Mouse (Mus musculus): ENCODE data around the gene Gm17535. TPM values are rescaled to one million over a fixed set of nuclear protein-coding genes. Genes with fewer than 3 reads are reported as not detected.
"Not testable (repeated sequence)": the region's sequence is repeated elsewhere in the genome, so short reads cannot be mapped to it uniquely, and the experiment has no call there.

The Gm17535 gene
- polyA plus RNA-seq, 1 experiment from 2014 or later = not detected

GRCm38 (mm10) chr9:3036577-3036976, 2.2 kb downstream of the Gm17535 start, which contains the start of gene Gm10715:
TSS of gene Gm10715 (plus strand) at chr9:3036877.
- not testable (repeated sequence) for H3K4me3 ChIP-seq (ENCODE audit: low read depth, low read length); DNase-seq (ENCODE audit: low spot score); H3K27me3 ChIP-seq (replicated peaks; ENCODE audit: insufficient read depth, low read length); H3K9ac ChIP-seq (replicated peaks; ENCODE audit: low read depth); H3K27ac ChIP-seq (ENCODE audit: low read length); H3K4me1 ChIP-seq (ENCODE audit: insufficient read depth, low read depth, low read length); ATAC-seq; H3K9me3 ChIP-seq (ENCODE audit: low read length); H3K36me3 ChIP-seq (ENCODE audit: insufficient read depth, low read length); H3K4me2 ChIP-seq (replicated peaks; ENCODE audit: low read depth, low read length)
- 73% methylated on average over 6 of the region's 8 CpGs for WGBS

DNA sequence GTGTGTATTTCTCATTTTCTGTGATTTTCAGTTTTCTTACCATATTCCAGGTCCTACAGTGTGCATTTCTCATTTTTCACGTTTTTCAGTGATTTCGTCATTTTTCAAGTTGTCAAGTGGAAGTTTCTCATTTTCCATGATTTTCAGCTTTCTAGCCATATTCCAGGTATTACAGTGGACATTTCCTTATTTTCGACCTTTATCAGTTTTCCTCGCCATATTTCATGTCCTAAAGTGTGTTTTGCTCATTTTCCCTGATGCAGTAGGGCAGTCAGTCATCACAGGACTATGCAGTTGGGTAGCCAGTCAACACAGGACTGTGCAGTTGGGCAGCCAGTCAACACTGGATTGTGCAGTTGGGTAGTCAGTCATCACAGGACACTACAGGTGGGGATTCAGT, 3.8 kb downstream of the Gm17535 start:
- not testable (repeated sequence) for H3K4me2 ChIP-seq (replicated peaks; ENCODE audit: low read depth, low read length); ATAC-seq; H3K27ac ChIP-seq (ENCODE audit: low read length); H3K9ac ChIP-seq (replicated peaks; ENCODE audit: low read depth); H3K4me3 ChIP-seq (ENCODE audit: low read depth, low read length); H3K4me1 ChIP-seq (ENCODE audit: insufficient read depth, low read depth, low read length); H3K27me3 ChIP-seq (replicated peaks; ENCODE audit: insufficient read depth, low read length); DNase-seq (ENCODE audit: low spot score); H3K36me3 ChIP-seq (ENCODE audit: insufficient read depth, low read length); H3K9me3 ChIP-seq (ENCODE audit: low read length)
- WGBS = 61% methylated on average over 4 of the region's 4 CpGs

Small RNA genes lying within 50 kb of the gene (microRNA-seq; reads per million reads assigned to microRNA genes)
- gene Mir101c = not detected

Other genes with a start within 250 kb of the Gm17535 start
- gene Gm10722, start 33.7 kb upstream of the Gm17535 start, polyA plus RNA-seq (2015; fragmentation: Nextera tagmentation; extraction: Ambion mirVana) = not detected in 2 replicates
- gene Gm11168, start 31.3 kb upstream of the Gm17535 start, polyA plus RNA-seq (2015; fragmentation: Nextera tagmentation; extraction: Ambion mirVana) = 0.36 TPM in 1 of 2 replicates, not detected in the other
- gene Gm10721, start 21.5 kb upstream of the Gm17535 start, polyA plus RNA-seq (2015; fragmentation: Nextera tagmentation; extraction: Ambion mirVana) = 0.36 TPM in 1 of 2 replicates, not detected in the other
- gene Gm10720, start 18.9 kb upstream of the Gm17535 start, polyA plus RNA-seq (2015; fragmentation: Nextera tagmentation; extraction: Ambion mirVana) = not detected in 2 replicates
- 0.83 and 1.2 TPM in 2 replicates for gene Gm10719, start 17.2 kb upstream of the Gm17535 start, polyA plus RNA-seq (2015; fragmentation: Nextera tagmentation; extraction: Ambion mirVana)
- gene Gm10718, start 11.1 kb upstream of the Gm17535 start, polyA plus RNA-seq (2015; fragmentation: Nextera tagmentation; extraction: Ambion mirVana) = 1.6 and 2.9 TPM in 2 replicates
- 1.1 and 1.8 TPM in 2 replicates for gene Gm10717, start 9.2 kb upstream of the Gm17535 start, polyA plus RNA-seq (2015; fragmentation: Nextera tagmentation; extraction: Ambion mirVana)
- gene Gm10715, start 2.3 kb downstream of the Gm17535 start, polyA plus RNA-seq (2015; fragmentation: Nextera tagmentation; extraction: Ambion mirVana) = not detected in 2 replicates

Data from lung, postnatal 0 days (tissue).